Mouse (Mus musculus): ENCODE results near the gene Unk. TPM values are rescaled to one million over a fixed set of nuclear protein-coding genes. Genes with fewer than 3 reads are reported as not detected.

Unk gene
- polyA plus RNA-seq, 1 experiment: 28.1 TPM

DNA sequence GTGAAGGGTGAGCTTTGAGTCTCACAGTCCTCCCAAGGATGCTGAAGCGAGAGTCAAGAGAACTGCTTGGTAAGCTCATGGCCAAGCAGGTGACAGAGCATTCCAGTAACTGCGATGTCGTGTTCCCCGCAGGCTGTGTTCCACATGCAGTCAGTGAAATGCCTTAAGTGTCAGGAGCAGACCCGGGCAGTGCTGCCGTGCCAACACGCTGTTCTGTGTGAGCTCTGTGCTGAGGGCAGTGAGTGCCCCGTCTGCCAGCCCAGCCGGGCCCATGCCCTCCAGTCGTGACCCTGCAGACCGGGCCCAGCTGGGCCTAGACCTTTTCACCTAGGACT, 29.5 kb downstream of the Unk start:
- no peaks in the 10 kb centered on the region for H3K4me1 ChIP-seq (ENCODE audit: control insufficient read depth, insufficient read depth, low read length)
- TF ChIP-seq CTCF (IDR thresholded peaks at IDR 0.05; ENCODE audit: low read depth, low read length): no peak
- no peak for TF ChIP-seq POLR2A (IDR thresholded peaks at IDR 0.05; ENCODE audit: borderline replicate concordance, low read depth, low read length)
- H3K27ac ChIP-seq (ENCODE audit: insufficient read depth, low read depth, low read length): no peak overlapping the region
- no peak overlapping the region for H3K4me3 ChIP-seq (ENCODE audit: insufficient read depth, low read length)

GRCm38 (mm10) chr11:116060596-116060995, 30.5 kb downstream of the Unk start:
- Histone ChIP-seq H3K4me1 (ENCODE audit: control insufficient read depth, insufficient read depth, low read length) (no peaks in the 10 kb centered on the region), H3K4me3 (ENCODE audit: insufficient read depth, low read length) (no peak overlapping the region), H3K27ac (ENCODE audit: insufficient read depth, low read depth, low read length) (no peak overlapping the region)
- TF ChIP-seq POLR2A (IDR thresholded peaks at IDR 0.05; ENCODE audit: borderline replicate concordance, low read depth, low read length) (no peak), CTCF (IDR thresholded peaks at IDR 0.05; ENCODE audit: low read depth, low read length) (no peak)

GRCm38 (mm10) chr11:116061641-116062415, 31.7 kb downstream of the Unk start:
- Histone ChIP-seq H3K4me3 (ENCODE audit: insufficient read depth, low read length) (no peak overlapping the region), H3K27ac (ENCODE audit: insufficient read depth, low read depth, low read length) (no peak overlapping the region), H3K4me1 (ENCODE audit: control insufficient read depth, insufficient read depth, low read length) (no peaks in the 10 kb centered on the region)
- TF ChIP-seq CTCF (IDR thresholded peaks at IDR 0.05; ENCODE audit: low read depth, low read length): no peak
- TF ChIP-seq POLR2A (IDR thresholded peaks at IDR 0.05; ENCODE audit: borderline replicate concordance, low read depth, low read length): no peak

DNA sequence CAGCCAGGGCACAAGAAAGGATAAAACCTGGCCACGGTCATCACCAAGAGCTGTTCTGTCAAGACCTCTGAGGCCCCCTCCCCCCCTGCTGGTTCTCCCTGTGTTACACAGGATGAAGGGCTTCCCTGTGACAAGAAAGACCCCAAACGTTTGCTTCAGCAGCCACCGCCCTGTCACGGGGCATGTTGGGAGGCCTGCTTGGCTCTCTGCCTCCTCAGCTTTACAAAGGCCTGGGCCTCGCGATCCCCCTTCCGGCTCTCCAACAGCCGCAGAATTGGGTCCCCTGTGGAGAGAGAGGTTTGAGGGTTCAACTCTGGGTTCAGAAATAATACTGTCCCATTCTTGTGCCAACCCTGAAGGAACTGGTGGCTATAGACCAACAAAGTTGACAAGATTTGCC, 32.4 kb downstream of the Unk start:
- no peak overlapping the region for H3K4me3 ChIP-seq (ENCODE audit: insufficient read depth, low read length)
- no peaks in the 10 kb centered on the region for H3K4me1 ChIP-seq (ENCODE audit: control insufficient read depth, insufficient read depth, low read length)
- no peak for TF ChIP-seq CTCF (IDR thresholded peaks at IDR 0.05; ENCODE audit: low read depth, low read length)
- TF ChIP-seq POLR2A (IDR thresholded peaks at IDR 0.05; ENCODE audit: borderline replicate concordance, low read depth, low read length): no peak
- H3K27ac ChIP-seq (ENCODE audit: insufficient read depth, low read depth, low read length): no peak overlapping the region

- H3K27ac ChIP-seq (ENCODE audit: insufficient read depth, low read depth, low read length): no peak overlapping the region
- TF ChIP-seq CTCF (IDR thresholded peaks at IDR 0.05; ENCODE audit: low read depth, low read length) (no peak), POLR2A (IDR thresholded peaks at IDR 0.05; ENCODE audit: borderline replicate concordance, low read depth, low read length) (no peak)
- no peaks in the 10 kb centered on the region for H3K4me1 ChIP-seq (ENCODE audit: control insufficient read depth, insufficient read depth, low read length)
- H3K4me3 ChIP-seq (ENCODE audit: insufficient read depth, low read length): no peak overlapping the region
These were observed 33.4 kb downstream of the Unk start for GRCm38 (mm10) chr11:116063562-116063961.

DNA sequence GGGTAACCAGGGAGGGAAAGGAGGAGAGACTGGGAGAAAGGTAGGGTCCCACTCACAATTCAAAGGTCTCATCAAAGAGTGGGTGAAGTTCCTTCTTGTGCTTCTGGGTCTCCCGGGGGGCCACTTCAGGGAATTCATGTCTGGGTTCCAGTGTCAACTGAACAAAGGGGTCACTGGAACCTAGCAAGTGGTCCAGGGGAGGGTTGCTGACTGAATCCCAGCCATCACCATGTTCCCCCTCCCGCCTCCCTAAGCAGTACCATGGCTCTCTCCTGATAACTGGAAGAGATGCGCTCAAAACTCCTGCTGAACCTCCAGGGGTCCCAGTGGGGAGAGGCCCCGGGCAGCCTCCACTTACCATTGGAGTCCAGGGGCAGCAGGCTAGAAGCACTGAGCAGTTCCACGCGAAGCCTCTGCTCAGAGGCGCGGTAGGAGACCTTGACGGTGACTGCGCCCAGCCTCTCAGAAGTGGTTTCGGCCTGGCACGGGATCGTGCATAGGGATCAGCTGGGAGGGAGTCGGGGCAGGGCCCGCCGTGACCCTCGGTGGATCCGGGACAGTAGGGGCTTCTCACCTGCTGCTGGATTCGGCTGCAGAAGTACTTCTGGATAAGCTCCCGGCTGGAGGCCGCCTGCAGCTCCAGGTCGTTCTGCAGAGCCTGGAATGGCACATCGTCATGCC, 34.2 kb downstream of the Unk start:
- Histone ChIP-seq H3K4me3 (ENCODE audit: insufficient read depth, low read length) (no peak overlapping the region), H3K4me1 (ENCODE audit: control insufficient read depth, insufficient read depth, low read length) (no peaks in the 10 kb centered on the region), H3K27ac (ENCODE audit: insufficient read depth, low read depth, low read length) (no peak overlapping the region)
- TF ChIP-seq POLR2A (IDR thresholded peaks at IDR 0.05; ENCODE audit: borderline replicate concordance, low read depth, low read length) (no peak), CTCF (IDR thresholded peaks at IDR 0.05; ENCODE audit: low read depth, low read length) (no peak)

- no peak for TF ChIP-seq POLR2A (IDR thresholded peaks at IDR 0.05; ENCODE audit: borderline replicate concordance, low read depth, low read length)
- no peak overlapping the region for H3K27ac ChIP-seq (ENCODE audit: insufficient read depth, low read depth, low read length)
- no peak overlapping the region for H3K4me3 ChIP-seq (ENCODE audit: insufficient read depth, low read length)
- H3K4me1 ChIP-seq (ENCODE audit: control insufficient read depth, insufficient read depth, low read length): no peaks in the 10 kb centered on the region
These were observed 35.2 kb downstream of the Unk start for GRCm38 (mm10) chr11:116065345-116065744.

GRCm38 (mm10) chr11:116071510-116071909, 41.4 kb downstream of the Unk start:
- H3K4me3 ChIP-seq (ENCODE audit: insufficient read depth, low read length): no peak overlapping the region
- TF ChIP-seq CTCF (IDR thresholded peaks at IDR 0.05; ENCODE audit: low read depth, low read length) (peak; percentile 85), POLR2A (IDR thresholded peaks at IDR 0.05; ENCODE audit: borderline replicate concordance, low read depth, low read length) (no peak)
- H3K4me1 ChIP-seq (ENCODE audit: control insufficient read depth, insufficient read depth, low read length): 0 out of 2 replicates have a peak, but pooled peaks cover 4% of the 10 kb centered on the region
- H3K27ac ChIP-seq (ENCODE audit: insufficient read depth, low read depth, low read length): no peak overlapping the region

DNA sequence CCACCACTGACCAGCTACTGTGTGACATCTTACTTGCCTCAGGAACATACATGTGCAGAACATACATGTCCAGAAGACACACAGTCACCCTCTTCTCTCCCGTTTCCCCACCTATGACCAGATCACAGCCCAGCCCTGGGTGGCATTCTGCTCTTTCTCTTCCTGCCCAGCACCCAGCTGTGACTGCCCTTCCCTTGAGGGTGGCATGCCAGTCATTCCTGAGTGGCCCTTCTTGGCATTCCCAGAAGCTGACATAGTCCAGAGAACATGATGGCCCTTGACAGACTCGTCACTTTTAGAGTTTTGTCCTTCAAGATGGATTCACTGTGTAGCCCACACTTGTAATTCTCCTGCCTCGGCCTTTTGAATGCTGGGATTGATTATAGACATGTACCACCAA, 42.5 kb downstream of the Unk start:
- H3K4me3 ChIP-seq (ENCODE audit: insufficient read depth, low read length): no peak overlapping the region
- H3K27ac ChIP-seq (ENCODE audit: insufficient read depth, low read depth, low read length): no peak overlapping the region
- no peak for TF ChIP-seq CTCF (IDR thresholded peaks at IDR 0.05; ENCODE audit: low read depth, low read length)
- TF ChIP-seq POLR2A (IDR thresholded peaks at IDR 0.05; ENCODE audit: borderline replicate concordance, low read depth, low read length): no peak
- 0 out of 2 replicates have a peak, but pooled peaks cover 4% of the 10 kb centered on the region for H3K4me1 ChIP-seq (ENCODE audit: control insufficient read depth, insufficient read depth, low read length)

- no peak overlapping the region for H3K4me3 ChIP-seq (ENCODE audit: insufficient read depth, low read length)
- no peak overlapping the region for H3K27ac ChIP-seq (ENCODE audit: insufficient read depth, low read depth, low read length)
- 0 out of 2 replicates have a peak, but pooled peaks cover 6% of the 10 kb centered on the region for H3K4me1 ChIP-seq (ENCODE audit: control insufficient read depth, insufficient read depth, low read length)
- no peak for TF ChIP-seq CTCF (IDR thresholded peaks at IDR 0.05; ENCODE audit: low read depth, low read length)
- no peak for TF ChIP-seq POLR2A (IDR thresholded peaks at IDR 0.05; ENCODE audit: borderline replicate concordance, low read depth, low read length)
These were observed 44.4 kb downstream of the Unk start for GRCm38 (mm10) chr11:116074436-116074991.
